Comparison of ENCODE assay signal across 7 mouse cellular contexts in the genomic region with DNA sequence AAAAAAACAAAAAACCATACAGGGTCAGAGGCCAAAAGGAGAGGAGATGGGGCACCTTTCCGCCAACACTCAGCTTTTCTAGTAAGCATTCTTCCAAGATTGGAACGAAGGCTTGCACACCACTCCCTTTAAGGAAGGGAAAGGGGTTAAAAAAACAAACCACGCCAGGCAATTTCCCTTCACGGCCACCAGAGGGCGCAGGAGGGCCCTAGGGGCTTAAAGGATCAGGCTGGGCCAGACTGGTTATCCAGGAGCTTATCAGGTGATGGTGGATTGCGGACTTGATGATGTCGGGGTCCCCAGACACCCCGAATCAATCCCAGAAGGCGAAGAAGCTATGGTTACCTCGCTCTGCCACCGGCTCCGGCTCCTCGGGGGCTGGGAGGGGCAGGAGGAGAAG. TPM values are rescaled to one million over a fixed set of nuclear protein-coding genes. Genes with fewer than 3 reads are reported as not detected.
A peak's percentile ranks its signal among the peaks of the same experiment; 100 is the strongest.
DNase-seq lines count a peak whose midpoint lies in the region; ATAC-seq lines count a peak whose summit lies in the region.

No protein-coding gene starts in this region.

- no peaks in the 10 kb centered on the region; the same call in 1 of the 2 replicates for H3K27me3 ChIP-seq in midbrain, embryonic 14.5 days (ENCODE audit: control insufficient read depth, insufficient read depth, low read length)
- H3K27me3 ChIP-seq in midbrain, embryonic 16.5 days (ENCODE audit: control insufficient read depth, insufficient read depth, low read depth, low read length), result no peaks in the 10 kb centered on the region
- H3K27me3 ChIP-seq in limb, embryonic 12.5 days, result no peaks in the 10 kb centered on the region; the same call in 1 of the 2 replicates

- H3K27ac ChIP-seq in midbrain, embryonic 14.5 days (replicated peaks; ENCODE audit: low read depth, low read length), result no peak overlapping the region
- H3K27ac ChIP-seq in midbrain, embryonic 16.5 days (ENCODE audit: low read length), result no peak overlapping the region
- 0 out of 2 replicates have a peak overlapping the region, but pooled peaks have one; percentile 59 for H3K27ac ChIP-seq in limb, embryonic 12.5 days

- H3K36me3 ChIP-seq in midbrain, embryonic 14.5 days (ENCODE audit: control insufficient read depth, insufficient read depth, low read length), result no peaks in the 10 kb centered on the region
- no peaks in the 10 kb centered on the region for H3K36me3 ChIP-seq in midbrain, embryonic 16.5 days (ENCODE audit: control insufficient read depth, insufficient read depth, low read length)
- H3K36me3 ChIP-seq in limb, embryonic 12.5 days, result no peaks in the 10 kb centered on the region

- H3K4me2 ChIP-seq in midbrain, embryonic 14.5 days (ENCODE audit: low read length), result no peak overlapping the region
- H3K4me2 ChIP-seq in midbrain, embryonic 16.5 days (ENCODE audit: low read length), result no peak overlapping the region
- 0 out of 2 replicates have a peak overlapping the region, but pooled peaks have one; percentile 27 for H3K4me2 ChIP-seq in limb, embryonic 12.5 days

- ATAC-seq in midbrain, embryonic 14.5 days (ENCODE audit: low FRiP score, low TSS enrichment), result no peak
- no peak for ATAC-seq in midbrain, embryonic 16.5 days
- ATAC-seq in erythroblast, adult 5-6 weeks (replicated peaks; ENCODE audit: low FRiP score, poor library complexity, severe bottlenecking), result peak; percentile 67; the same call in 1 of the 2 replicates
- ATAC-seq in limb, embryonic 12.5 days (ENCODE audit: insufficient number of reproducible peaks, insufficient read depth, low FRiP score, low TSS enrichment, low read depth), result no peak

- no peak overlapping the region for H3K4me3 ChIP-seq in midbrain, embryonic 14.5 days (replicated peaks; ENCODE audit: low read depth, low read length)
- no peak overlapping the region for H3K4me3 ChIP-seq in midbrain, embryonic 16.5 days (ENCODE audit: low read depth, low read length)
- H3K4me3 ChIP-seq in limb, embryonic 12.5 days (replicated peaks), result peak overlapping the region; percentile 13

- WGBS in midbrain, embryonic 14.5 days, result 26% methylated on average over 13 of the region's 13 CpGs
- WGBS in midbrain, embryonic 16.5 days, result 38% methylated on average over 13 of the region's 13 CpGs
- 29% methylated on average over 13 of the region's 13 CpGs for WGBS in limb, embryonic 12.5 days

- DNase-seq in midbrain, embryonic 14.5 days, result peak; percentile 64
- DNase-seq in T-cell, adult 2 months (ENCODE audit: low spot score), result peak; percentile 49
- peak; percentile 75 for DNase-seq in retina, postnatal 1 day
- no peak for DNase-seq in gastrocnemius, postnatal 36 days

- H3K9ac ChIP-seq in midbrain, embryonic 14.5 days (replicated peaks; ENCODE audit: low read length), result no peak overlapping the region
- no peak overlapping the region for H3K9ac ChIP-seq in midbrain, embryonic 16.5 days (ENCODE audit: low read depth, low read length)
- H3K9ac ChIP-seq in limb, embryonic 12.5 days (replicated peaks), result no peak overlapping the region

- H3K4me1 ChIP-seq in midbrain, embryonic 14.5 days (ENCODE audit: control insufficient read depth, insufficient read depth, low read length), result 0 out of 2 replicates have a peak, but pooled peaks cover 5% of the 10 kb centered on the region
- no peaks in the 10 kb centered on the region for H3K4me1 ChIP-seq in midbrain, embryonic 16.5 days (ENCODE audit: control insufficient read depth, insufficient read depth, low read length)
- peaks cover 21% of the 10 kb centered on the region for H3K4me1 ChIP-seq in limb, embryonic 12.5 days (replicated peaks)

- no peaks in the 10 kb centered on the region for H3K9me3 ChIP-seq in midbrain, embryonic 14.5 days (ENCODE audit: control insufficient read depth, low read length)
- H3K9me3 ChIP-seq in midbrain, embryonic 16.5 days (replicated peaks; ENCODE audit: control insufficient read depth, low read length, poor library complexity, severe bottlenecking), result no peaks in the 10 kb centered on the region
- no peaks in the 10 kb centered on the region for H3K9me3 ChIP-seq in limb, embryonic 12.5 days

- intact Hi-C loops in gastrocnemius, postnatal 36 days (cut with DNase I), result no loop called here

RNA-seq across cellular contexts. Expression of gene Tnnt1, which starts 2.9 kb away (rescaled TPM):
- polyA plus RNA-seq in midbrain, embryonic 14.5 days (2014; fragmentation: Nextera tagmentation; extraction: Ambion mirVana), result 2.6 and 2.7 TPM in 2 replicates
- 3.2 and 3.6 TPM in 2 replicates for polyA plus RNA-seq in midbrain, embryonic 16.5 days (2015; fragmentation: Nextera tagmentation; extraction: Ambion mirVana)
- total RNA-seq in erythroblast, adult 5-6 weeks (2015; ENCODE audit: low replicate concordance), result 1.3 TPM in 1 of 2 replicates, not detected in the other
- 3.8 and 7.2 TPM in 2 replicates for total RNA-seq in erythroblast, adult 5-6 weeks (2017; ENCODE audit: low replicate concordance)
- 186 and 195 TPM in 2 replicates for polyA plus RNA-seq in limb, embryonic 12.5 days (2016; fragmentation: Nextera tagmentation; extraction: Ambion mirVana)
- 100 to 1,000 TPM; 181 to 818 TPM for total RNA-seq in gastrocnemius, postnatal 36 days (2021)

RNA-seq across cellular contexts. Expression of gene Tnni3, which starts 10.8 kb away (rescaled TPM):
- polyA plus RNA-seq in midbrain, embryonic 14.5 days (2014; fragmentation: Nextera tagmentation; extraction: Ambion mirVana), result 1.5 and 2.0 TPM in 2 replicates
- polyA plus RNA-seq in midbrain, embryonic 16.5 days (2015; fragmentation: Nextera tagmentation; extraction: Ambion mirVana), result 1.8 TPM in 2 replicates
- not detected in 2 replicates for total RNA-seq in erythroblast, adult 5-6 weeks (2015; ENCODE audit: low replicate concordance)
- total RNA-seq in erythroblast, adult 5-6 weeks (2017; ENCODE audit: low replicate concordance), result not detected in 2 replicates
- 4.3 and 5.7 TPM in 2 replicates for polyA plus RNA-seq in limb, embryonic 12.5 days (2016; fragmentation: Nextera tagmentation; extraction: Ambion mirVana)
- total RNA-seq in gastrocnemius, postnatal 36 days (2021), result under 1 TPM; 0.44 to 0.64 TPM

RNA-seq across cellular contexts. Expression of gene Ppp1r12c, which starts 11.8 kb away (rescaled TPM):
- 46.2 and 50.7 TPM in 2 replicates for polyA plus RNA-seq in midbrain, embryonic 14.5 days (2014; fragmentation: Nextera tagmentation; extraction: Ambion mirVana)
- 35.6 and 44.7 TPM in 2 replicates for polyA plus RNA-seq in midbrain, embryonic 16.5 days (2015; fragmentation: Nextera tagmentation; extraction: Ambion mirVana)
- 37.2 and 45.3 TPM in 2 replicates for total RNA-seq in erythroblast, adult 5-6 weeks (2015; ENCODE audit: low replicate concordance)
- total RNA-seq in erythroblast, adult 5-6 weeks (2017; ENCODE audit: low replicate concordance), result 41.3 and 52.0 TPM in 2 replicates
- 65.3 and 70.3 TPM in 2 replicates for polyA plus RNA-seq in limb, embryonic 12.5 days (2016; fragmentation: Nextera tagmentation; extraction: Ambion mirVana)
- total RNA-seq in gastrocnemius, postnatal 36 days (2021), result 10 to 100 TPM; 18.3 to 19.4 TPM

RNA-seq across cellular contexts. Expression of gene Dnaaf3, which starts 19.0 kb away (rescaled TPM):
- 0.58 and 1.4 TPM in 2 replicates for polyA plus RNA-seq in midbrain, embryonic 14.5 days (2014; fragmentation: Nextera tagmentation; extraction: Ambion mirVana)
- 2.2 and 2.4 TPM in 2 replicates for polyA plus RNA-seq in midbrain, embryonic 16.5 days (2015; fragmentation: Nextera tagmentation; extraction: Ambion mirVana)
- total RNA-seq in erythroblast, adult 5-6 weeks (2015; ENCODE audit: low replicate concordance), result 1.2 TPM in 1 of 2 replicates, not detected in the other
- 0.28 TPM in 1 of 2 replicates, not detected in the other for total RNA-seq in erythroblast, adult 5-6 weeks (2017; ENCODE audit: low replicate concordance)
- polyA plus RNA-seq in limb, embryonic 12.5 days (2016; fragmentation: Nextera tagmentation; extraction: Ambion mirVana), result 3.7 and 4.1 TPM in 2 replicates
- not detected for total RNA-seq in gastrocnemius, postnatal 36 days (2021)

RNA-seq across cellular contexts. Expression of gene Syt5, which starts 34.1 kb away (rescaled TPM):
- polyA plus RNA-seq in midbrain, embryonic 14.5 days (2014; fragmentation: Nextera tagmentation; extraction: Ambion mirVana), result 106 and 143 TPM in 2 replicates
- 185 and 186 TPM in 2 replicates for polyA plus RNA-seq in midbrain, embryonic 16.5 days (2015; fragmentation: Nextera tagmentation; extraction: Ambion mirVana)
- 1.7 TPM in 1 of 2 replicates, not detected in the other for total RNA-seq in erythroblast, adult 5-6 weeks (2015; ENCODE audit: low replicate concordance)
- total RNA-seq in erythroblast, adult 5-6 weeks (2017; ENCODE audit: low replicate concordance), result not detected in 2 replicates
- 6.6 and 6.8 TPM in 2 replicates for polyA plus RNA-seq in limb, embryonic 12.5 days (2016; fragmentation: Nextera tagmentation; extraction: Ambion mirVana)
- total RNA-seq in gastrocnemius, postnatal 36 days (2021), result not detected

Comparison
In these comparisons a context has a peak if more than half of its experiments do, and no peak if none do; other contexts are left out.
1. DNase-seq: peak in midbrain, embryonic 14.5 days (single experiment), T-cell, adult 2 months (single experiment) and retina, postnatal 1 day (single experiment); none in gastrocnemius, postnatal 36 days (0 of 2).
2. RNA of gene Tnnt1, which starts 2.9 kb away (polyA plus RNA-seq): 186 to 195 TPM in limb, embryonic 12.5 days; 3.2 to 3.6 TPM in midbrain, embryonic 16.5 days and 2.6 to 2.7 TPM in midbrain, embryonic 14.5 days; every median in the first group is over 10 times any median in the second.